Mouse (Mus musculus) midbrain, postnatal 0 days (tissue): ENCODE data around the gene Noct. TPM values are rescaled to one million over a fixed set of nuclear protein-coding genes. Genes with fewer than 3 reads are reported as not detected.

Experiments
- ATAC-seq: fragments of 200-750 bp; cut with Nextera tagmentation; 2 replicates; pipeline ENCODE4 v1.8.0; 2017; ENCODE audit warnings: moderate number of reproducible peaks, mild to moderate bottlenecking, moderate TSS enrichment, moderate library complexity; ENCODE audit not compliant: low FRiP score
- DNase-seq: peaks from one replicate; pipeline ENCODE4 v3.0.0-alpha.2; 2015; ENCODE audit warnings: low spot score
- H3K27ac ChIP-seq: fragments of 300-500 bp; sonication (generic); 2 replicates; pipeline ENCODE4 v1.5.1; 2014; ENCODE audit warnings: low read depth, mild to moderate bottlenecking, low read length, mixed read lengths
- H3K27me3 ChIP-seq: fragments of 300-500 bp; sonication (generic); 2 replicates; pipeline ENCODE4 v1.6.1; 2014; ENCODE audit warnings: low read length, control low read depth, mixed read lengths; ENCODE audit not compliant: insufficient read depth
- H3K36me3 ChIP-seq: fragments of 300-500 bp; sonication (generic); 2 replicates; pipeline ENCODE4 v1.6.1; 2014; ENCODE audit warnings: low read length, control low read depth, mixed read lengths; ENCODE audit not compliant: insufficient read depth
- H3K4me1 ChIP-seq: fragments of 300-500 bp; sonication (generic); 2 replicates; pipeline ENCODE4 v1.6.1; 2014; ENCODE audit warnings: mild to moderate bottlenecking, control low read depth, antibody characterized with exemption, low read length, mixed read lengths; ENCODE audit not compliant: insufficient read depth
- H3K4me2 ChIP-seq: fragments of 300-500 bp; sonication (generic); 2 replicates; pipeline ENCODE4 v1.6.1; 2014; ENCODE audit warnings: low read depth, mild to moderate bottlenecking, low read length, mixed read lengths; ENCODE audit not compliant: poor library complexity, severe bottlenecking
- H3K4me3 ChIP-seq: fragments of 300-500 bp; sonication (generic); 2 replicates; pipeline ENCODE4 v1.5.1; 2014; ENCODE audit warnings: low read depth, mild to moderate bottlenecking, low read length, moderate library complexity
- H3K9ac ChIP-seq: fragments of 300-500 bp; sonication (generic); replicated peaks from 2 replicates; pipeline ENCODE4 v1.6.1; 2014; ENCODE audit warnings: mild to moderate bottlenecking, low read length, moderate library complexity, mixed read lengths; ENCODE audit not compliant: poor library complexity, severe bottlenecking
- H3K9me3 ChIP-seq: fragments of 300-500 bp; sonication (generic); 2 replicates; pipeline ENCODE4 v1.6.1; 2016; ENCODE audit warnings: low read length, control low read depth
- CTCF ChIP-seq: IDR thresholded peaks from 2 replicates; pipeline ENCODE4 v1.5.1; 2016; ENCODE audit warnings: antibody characterized with exemption, mild to moderate bottlenecking
- WGBS: fragments of 180-500 bp; shearing (Covaris S2); extraction: QIAGEN DNeasy Blood & Tissue Kit; methylation state at CpG from one replicate; pipeline ENCODE4 v1.1.7; 2014; 5-methylcytosine and 5-hydroxymethylcytosine counted together
- polyA plus RNA-seq: library from polyadenylated mRNA; unstranded; fragments of >200 nt; fragmentation: Nextera tagmentation; extraction: Ambion mirVana; gene quantifications from 2 replicates; pipeline ENCODE4 v1.2.1, GENCODE M21; 2015
- total RNA-seq: library from RNA; depleted of rRNA; stranded (reverse); fragments of >200 nt; gene quantifications from 2 replicates; pipeline ENCODE4 v1.2.3, GENCODE M21; 2014

The Noct gene
- total and polyA plus RNA-seq, 2 experiments from 2014 or later, result 36.7 to 50.0 TPM

DNA sequence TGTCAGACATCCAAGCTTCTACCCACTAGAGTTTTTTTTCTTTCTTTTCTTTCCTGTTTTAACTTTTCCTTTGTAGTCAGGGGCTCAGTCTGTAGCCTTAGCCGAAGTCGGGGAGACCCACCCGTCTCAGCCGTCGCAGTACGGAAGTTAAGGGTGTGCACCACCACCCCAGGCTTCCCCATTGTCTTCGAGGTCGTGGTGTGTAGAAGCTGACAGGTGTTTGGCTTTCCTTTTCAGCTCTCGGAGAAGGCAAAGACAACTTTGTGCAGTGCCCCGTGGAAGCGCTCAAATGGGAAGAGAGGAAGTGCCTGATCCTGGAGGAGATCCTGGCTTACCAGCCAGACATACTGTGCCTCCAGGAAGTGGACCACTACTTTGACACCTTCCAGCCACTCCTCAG lies 25.2 kb downstream of the Noct start:
- no peak overlapping the region for H3K9ac ChIP-seq
- no peak overlapping the region for H3K4me3 ChIP-seq
- H3K9me3 ChIP-seq, result no peaks in the 10 kb centered on the region
- H3K27me3 ChIP-seq, result no peaks in the 10 kb centered on the region
- no peak overlapping the region for H3K4me2 ChIP-seq
- ATAC-seq (no peak), DNase-seq (no peak)
- no peak overlapping the region for H3K27ac ChIP-seq
- H3K36me3 ChIP-seq, result peaks cover 42% of the 10 kb centered on the region
- TF ChIP-seq CTCF, result no peak
- H3K4me1 ChIP-seq, result no peaks in the 10 kb centered on the region
- 81% methylated on average over 11 of the region's 11 CpGs for WGBS

DNA sequence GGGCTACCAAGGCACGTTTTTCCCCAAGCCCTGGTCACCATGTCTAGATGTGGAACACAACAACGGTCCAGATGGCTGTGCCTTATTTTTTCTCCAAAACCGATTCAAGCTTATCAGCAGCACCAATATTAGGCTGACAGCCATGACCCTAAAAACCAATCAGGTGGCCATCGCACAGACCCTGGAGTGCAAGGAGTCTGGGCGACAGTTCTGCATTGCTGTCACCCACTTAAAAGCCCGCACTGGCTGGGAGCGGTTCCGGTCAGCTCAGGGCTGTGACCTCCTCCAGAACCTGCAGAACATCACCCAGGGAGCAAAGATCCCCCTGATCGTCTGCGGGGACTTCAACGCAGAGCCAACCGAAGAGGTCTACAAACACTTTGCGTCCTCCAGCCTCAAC lies 25.6 kb downstream of the Noct start:
- no peak overlapping the region for H3K4me3 ChIP-seq
- 97% methylated on average over 13 of the region's 13 CpGs for WGBS
- no peaks in the 10 kb centered on the region for H3K4me1 ChIP-seq
- no peak for TF ChIP-seq CTCF
- no peaks in the 10 kb centered on the region for H3K9me3 ChIP-seq
- H3K27me3 ChIP-seq, result no peaks in the 10 kb centered on the region
- no peak overlapping the region for H3K9ac ChIP-seq
- ATAC-seq (no peak), DNase-seq (no peak)
- no peak overlapping the region for H3K4me2 ChIP-seq
- peaks cover 45% of the 10 kb centered on the region for H3K36me3 ChIP-seq
- no peak overlapping the region for H3K27ac ChIP-seq

DNA sequence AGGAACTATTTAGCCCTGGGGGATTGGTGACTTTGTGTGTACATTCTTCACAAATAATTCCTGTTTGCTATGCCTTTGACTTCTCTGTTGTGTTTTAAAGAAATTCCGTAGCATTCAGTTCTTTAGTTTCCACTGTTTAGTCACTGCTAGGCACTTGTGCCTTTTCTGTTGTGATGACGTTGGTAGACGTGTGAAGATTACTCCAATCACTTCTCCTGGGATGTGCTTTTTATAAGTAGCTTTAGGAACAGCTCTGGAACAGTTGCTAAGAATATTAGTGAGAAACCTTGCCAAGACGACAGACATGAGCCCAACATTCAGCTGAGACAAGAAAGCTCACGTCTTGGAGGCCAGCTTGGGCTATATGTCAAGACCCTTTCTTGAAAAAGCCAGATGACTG lies 26.8 kb downstream of the Noct start:
- no peak overlapping the region for H3K4me2 ChIP-seq
- peaks cover 50% of the 10 kb centered on the region for H3K36me3 ChIP-seq
- DNase-seq, result no peak
- H3K4me3 ChIP-seq, result no peak overlapping the region
- ATAC-seq, result no peak
- no peak for TF ChIP-seq CTCF
- 79% methylated on average over 5 of the region's 5 CpGs for whole genome bisulfite sequencing
- no peaks in the 10 kb centered on the region for H3K27me3 ChIP-seq
- no peaks in the 10 kb centered on the region for H3K4me1 ChIP-seq
- H3K27ac ChIP-seq, result no peak overlapping the region
- H3K9ac ChIP-seq, result no peak overlapping the region
- no peaks in the 10 kb centered on the region for H3K9me3 ChIP-seq

DNA sequence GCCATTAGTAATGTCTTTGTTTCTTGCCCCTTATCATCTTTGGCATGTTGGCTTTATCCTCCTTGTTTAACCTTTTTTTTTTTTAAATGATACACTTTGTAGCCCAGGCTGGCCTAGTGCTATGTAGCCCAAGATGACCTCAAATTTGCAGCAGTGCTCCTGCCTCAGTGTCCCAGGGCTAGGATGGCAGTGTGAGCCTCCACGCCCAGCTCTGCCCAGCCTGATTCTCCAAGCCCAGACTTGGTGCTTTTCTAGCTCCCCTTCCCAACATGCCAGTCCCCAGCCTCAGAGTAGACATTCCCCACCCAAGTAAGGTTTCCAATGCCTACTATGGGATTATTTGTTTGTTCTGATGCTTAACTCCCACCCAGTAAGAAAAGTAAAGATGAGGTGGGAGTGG lies 28.0 kb downstream of the Noct start:
- H3K4me1 ChIP-seq, result no peaks in the 10 kb centered on the region
- no peak for TF ChIP-seq CTCF
- DNase-seq (no peak), ATAC-seq (no peak)
- no peaks in the 10 kb centered on the region for H3K9me3 ChIP-seq
- no peak overlapping the region for H3K4me2 ChIP-seq
- peaks cover 59% of the 10 kb centered on the region for H3K36me3 ChIP-seq
- no peak overlapping the region for H3K9ac ChIP-seq
- no peak overlapping the region for H3K27ac ChIP-seq
- no peak overlapping the region for H3K4me3 ChIP-seq
- 100% methylated on average over 1 of the region's 1 CpGs for WGBS
- no peaks in the 10 kb centered on the region for H3K27me3 ChIP-seq

DNA sequence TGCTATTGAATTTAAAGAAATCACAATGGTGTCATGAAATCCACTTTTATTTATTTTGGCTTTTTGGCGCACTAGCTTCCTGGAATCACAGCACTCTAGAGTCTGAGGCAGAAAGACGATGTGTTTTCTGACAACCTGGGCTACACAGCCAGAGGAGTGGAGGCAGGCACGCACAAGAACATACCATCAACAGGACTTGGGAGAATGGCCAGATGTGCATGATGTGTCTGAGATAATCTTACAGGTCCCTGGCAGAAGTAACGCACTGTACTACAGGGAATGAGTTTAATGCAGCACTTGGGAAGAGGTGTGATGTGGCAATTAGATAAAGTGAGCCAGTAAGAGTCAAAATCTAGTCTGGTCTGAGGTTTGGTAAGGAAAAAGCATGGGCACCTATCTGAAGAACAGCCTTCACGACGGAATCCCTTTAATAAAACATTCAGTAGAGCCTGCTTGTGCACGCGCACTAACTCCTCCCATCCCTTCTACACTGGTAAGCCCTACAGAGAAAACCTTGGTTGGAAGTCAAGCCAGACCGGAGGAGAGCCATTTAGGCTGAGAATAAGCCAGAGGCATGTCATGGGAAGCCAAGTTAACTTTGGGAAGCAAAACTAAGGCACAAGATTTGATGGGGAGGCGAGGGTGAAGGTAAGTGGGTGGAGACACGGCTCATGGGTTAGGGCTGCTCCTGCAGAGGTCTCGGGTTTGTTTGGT lies 28.6 kb downstream of the Noct start:
- no peak for ATAC-seq
- H3K4me3 ChIP-seq, result no peak overlapping the region
- WGBS, result 90% methylated on average over 12 of the region's 12 CpGs

DNA sequence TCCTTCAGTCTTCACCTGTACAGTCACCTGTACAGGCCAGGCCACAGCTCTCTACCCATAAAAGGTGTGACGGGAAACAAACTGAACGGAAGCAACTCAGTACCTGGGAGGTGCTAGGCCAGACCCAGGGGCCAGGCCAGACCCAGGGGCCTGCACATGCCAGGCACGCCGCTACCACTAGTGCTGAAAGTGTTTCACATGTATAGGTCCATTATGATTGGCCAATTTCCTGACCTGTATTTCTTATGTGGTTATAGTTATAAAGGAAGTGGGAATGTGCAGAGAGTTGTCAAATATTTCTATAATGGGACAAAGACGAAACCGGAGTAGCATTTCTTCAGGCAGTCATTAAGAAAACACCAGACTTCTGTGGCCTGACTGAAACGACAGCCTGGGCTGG lies 30.5 kb downstream of the Noct start:
- H3K9me3 ChIP-seq, result no peaks in the 10 kb centered on the region
- TF ChIP-seq CTCF, result no peak
- ATAC-seq, result no peak
- no peak overlapping the region for H3K4me2 ChIP-seq
- no peaks in the 10 kb centered on the region for H3K27me3 ChIP-seq
- no peak overlapping the region for H3K27ac ChIP-seq
- WGBS, result 93% methylated on average over 7 of the region's 7 CpGs
- no peak for DNase-seq
- H3K4me1 ChIP-seq, result no peaks in the 10 kb centered on the region
- H3K9ac ChIP-seq, result no peak overlapping the region
- no peak overlapping the region for H3K4me3 ChIP-seq
- H3K36me3 ChIP-seq, result peaks cover 49% of the 10 kb centered on the region

More for the DNA sequence above, 28.6 kb downstream of the Noct start:
- no peaks in the 10 kb centered on the region for H3K4me1 ChIP-seq
- H3K9ac ChIP-seq, result no peak overlapping the region
- H3K36me3 ChIP-seq, result peaks cover 57% of the 10 kb centered on the region
- no peak for DNase-seq
- H3K4me2 ChIP-seq, result no peak overlapping the region
- no peaks in the 10 kb centered on the region for H3K9me3 ChIP-seq
- no peak for TF ChIP-seq CTCF
- H3K27ac ChIP-seq, result no peak overlapping the region
- no peaks in the 10 kb centered on the region for H3K27me3 ChIP-seq
